Mouse (Mus musculus) cerebellum, adult 9-11 months (tissue): Measurements from ENCODE around the gene Gm8857.
"Not testable (repeated sequence)": the region's sequence is repeated elsewhere in the genome, so short reads cannot be mapped to it uniquely, and the experiment has no call there.

Source experiments
- DNase-seq: peaks from one replicate; pipeline ENCODE4 v3.0.0; 2022

The Gm8857 gene

GRCm38 (mm10) chr5:10947505-10947904 lies at the start of gene Gm8857, which contains the start of gene Gm8871:
Gm8857 (plus strand) TSS chr5:10947807.
Gm8871 (plus strand) TSS chr5:10947805.
- not testable (repeated sequence) for DNase-seq

DNA sequence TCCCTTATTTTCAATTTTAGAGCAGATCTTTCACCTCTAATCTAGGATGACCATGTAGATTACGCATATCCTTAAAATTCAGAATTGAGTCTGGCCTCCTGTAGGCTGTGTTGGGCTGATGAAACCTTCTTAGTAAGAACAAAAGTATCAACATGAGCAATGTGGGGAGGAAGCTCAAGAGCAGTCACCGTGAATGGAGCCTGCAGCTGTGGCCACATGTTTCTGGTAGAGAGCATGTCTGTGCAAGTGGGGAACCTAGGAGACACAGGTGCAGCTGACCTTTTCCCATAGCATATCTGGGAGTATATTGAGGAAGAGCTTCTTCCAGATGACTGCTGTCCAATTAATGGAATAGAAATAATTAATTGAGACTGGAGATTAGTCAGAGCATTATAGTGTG lies 5.9 kb downstream of the Gm8857 start:
- DNase-seq = not testable (repeated sequence)

GRCm38 (mm10) chr5:10958057-10958456 lies 10.4 kb downstream of the Gm8857 start:
- not testable (repeated sequence) for DNase-seq
